Mouse (Mus musculus): ENCODE results near the gene Cpe.
A peak's percentile ranks its signal among the peaks of the same experiment; 100 is the strongest.

The Cpe gene

DNA sequence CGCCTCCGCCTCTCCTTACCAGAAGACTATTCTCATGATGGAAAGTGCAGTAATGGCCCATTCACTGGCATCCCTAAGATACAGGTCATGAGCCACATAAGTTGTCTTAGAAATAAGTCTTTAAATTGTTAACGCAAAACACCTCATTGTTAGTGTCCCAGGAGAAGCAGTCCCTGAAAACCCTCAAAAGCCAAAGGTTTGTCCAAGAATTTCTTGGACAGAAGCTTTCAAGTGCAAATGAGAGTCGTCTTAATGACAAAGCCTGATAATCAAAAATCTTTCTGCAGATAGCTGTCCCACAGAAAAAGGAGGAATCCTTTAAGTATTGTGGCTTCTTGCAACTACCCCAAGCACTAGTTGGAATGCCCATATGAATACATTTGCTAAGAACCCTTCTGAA is 60.7 kb downstream of the Cpe start:
- peak in 1 of 2 experiments; percentile 2 for DNase-seq (ENCODE audit: low spot score in 2 of 2)

- no peak for DNase-seq (ENCODE audit: low spot score in 2 of 2)
These were observed 61.1 kb downstream of the Cpe start for GRCm38 (mm10) chr8:64631761-64632160.

- DNase-seq (ENCODE audit: low spot score in 2 of 2): no peak
These were observed 63.7 kb downstream of the Cpe start for GRCm38 (mm10) chr8:64629034-64629760.

DNA sequence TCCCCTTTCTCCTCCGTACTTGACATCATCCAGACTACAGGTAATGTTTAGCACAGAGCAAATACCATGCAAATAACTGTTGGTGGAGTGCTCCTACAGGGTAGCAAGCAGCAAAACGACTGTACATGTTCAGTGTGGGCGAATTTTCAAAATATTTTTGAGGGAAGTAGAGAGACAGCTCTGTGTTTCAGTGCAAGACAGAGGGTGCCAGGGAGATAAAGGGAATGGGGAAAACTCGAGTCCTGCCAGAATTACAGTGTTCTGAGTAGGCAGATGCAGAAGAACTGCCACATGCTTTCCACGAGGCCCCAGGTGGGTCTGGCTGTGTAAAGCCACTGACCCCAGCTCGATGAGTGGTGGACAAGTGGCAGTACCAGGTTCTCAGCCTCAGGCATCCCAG is 64.8 kb downstream of the Cpe start:
- no peak for DNase-seq (ENCODE audit: low spot score in 2 of 2)

- DNase-seq (ENCODE audit: low spot score in 2 of 2): peak; percentile 64 to 80
These were observed 68.2 kb downstream of the Cpe start for GRCm38 (mm10) chr8:64624603-64625037.

GRCm38 (mm10) chr8:64620365-64621150 is 72.3 kb downstream of the Cpe start:
- no peak for DNase-seq (ENCODE audit: low spot score in 2 of 2)

GRCm38 (mm10) chr8:64619661-64620060 is 73.2 kb downstream of the Cpe start:
- DNase-seq (ENCODE audit: low spot score in 2 of 2): no peak

- DNase-seq (ENCODE audit: low spot score in 2 of 2): peak; percentile 60 to 76
These were observed 74.2 kb downstream of the Cpe start for GRCm38 (mm10) chr8:64618618-64619017.

- no peak for DNase-seq (ENCODE audit: low spot score in 2 of 2)
These were observed 76.3 kb downstream of the Cpe start for GRCm38 (mm10) chr8:64616566-64616965.

GRCm38 (mm10) chr8:64615459-64615858 is 77.4 kb downstream of the Cpe start:
- DNase-seq (ENCODE audit: low spot score in 2 of 2): no peak

DNA sequence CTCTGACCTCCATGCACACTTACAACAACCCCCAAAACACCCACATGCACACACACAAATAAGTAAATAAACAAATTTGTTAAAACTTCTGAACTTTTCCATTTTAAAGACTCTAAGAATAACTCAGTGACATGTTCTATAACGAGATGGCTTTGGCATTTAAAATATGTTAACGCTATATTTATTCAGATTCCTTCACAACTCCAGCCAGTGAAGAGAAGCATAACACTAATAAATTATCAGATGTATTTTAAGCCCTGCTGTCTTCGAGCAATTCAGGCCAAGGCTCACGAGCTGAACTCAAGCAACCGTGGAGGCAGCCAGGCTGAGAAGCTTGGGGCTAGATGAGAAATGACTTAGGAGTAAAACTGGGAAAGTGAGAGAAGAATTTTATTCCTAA is 79.2 kb downstream of the Cpe start:
- no peak for DNase-seq (ENCODE audit: low spot score in 2 of 2)

- no peak for DNase-seq (ENCODE audit: low spot score in 2 of 2)
These were observed 81.5 kb downstream of the Cpe start for GRCm38 (mm10) chr8:64611210-64611974.

GRCm38 (mm10) chr8:64608931-64609330 is 83.9 kb downstream of the Cpe start:
- no peak for DNase-seq (ENCODE audit: low spot score in 2 of 2)

DNA sequence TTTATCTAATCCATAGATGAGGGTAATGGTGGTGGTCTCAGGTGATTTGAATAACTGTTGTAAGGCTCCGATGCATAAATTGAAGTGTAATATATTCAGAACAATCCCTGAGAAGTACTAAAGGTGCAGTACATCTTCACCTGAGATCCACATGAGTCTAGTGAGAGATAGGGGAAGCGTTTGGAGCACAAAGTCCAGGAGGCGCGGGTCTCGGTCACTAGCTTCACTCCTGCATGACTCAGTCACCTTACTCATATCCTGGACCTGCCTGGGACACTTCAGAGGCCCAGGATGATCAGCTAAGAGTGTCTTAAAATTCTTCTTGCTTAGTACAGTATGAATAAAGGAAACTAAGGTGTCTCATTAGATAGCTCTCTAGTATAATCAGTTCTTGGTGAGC is 86.8 kb downstream of the Cpe start:
- DNase-seq (ENCODE audit: low spot score in 2 of 2): no peak

DNA sequence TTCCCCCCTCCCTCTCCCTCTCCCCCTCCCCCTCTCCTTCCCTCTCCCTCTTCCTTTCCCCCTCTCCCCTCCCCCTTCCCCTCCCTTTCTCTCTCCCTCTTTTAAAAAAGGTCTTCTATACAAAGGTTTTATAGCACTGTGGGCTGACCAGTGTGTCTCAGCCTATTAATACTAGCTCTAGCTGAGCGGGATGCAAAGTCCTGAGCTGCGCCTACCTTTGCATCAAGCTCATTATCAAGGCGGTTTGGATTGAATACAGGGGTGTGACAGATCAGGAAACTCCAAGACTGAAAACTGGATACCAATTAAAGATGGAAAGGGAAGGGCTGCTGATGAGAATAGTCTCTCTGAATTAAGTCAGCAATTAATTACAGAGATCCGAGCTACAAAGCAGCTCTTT is 94.6 kb downstream of the Cpe start:
- DNase-seq (ENCODE audit: low spot score in 2 of 2): no peak

DNA sequence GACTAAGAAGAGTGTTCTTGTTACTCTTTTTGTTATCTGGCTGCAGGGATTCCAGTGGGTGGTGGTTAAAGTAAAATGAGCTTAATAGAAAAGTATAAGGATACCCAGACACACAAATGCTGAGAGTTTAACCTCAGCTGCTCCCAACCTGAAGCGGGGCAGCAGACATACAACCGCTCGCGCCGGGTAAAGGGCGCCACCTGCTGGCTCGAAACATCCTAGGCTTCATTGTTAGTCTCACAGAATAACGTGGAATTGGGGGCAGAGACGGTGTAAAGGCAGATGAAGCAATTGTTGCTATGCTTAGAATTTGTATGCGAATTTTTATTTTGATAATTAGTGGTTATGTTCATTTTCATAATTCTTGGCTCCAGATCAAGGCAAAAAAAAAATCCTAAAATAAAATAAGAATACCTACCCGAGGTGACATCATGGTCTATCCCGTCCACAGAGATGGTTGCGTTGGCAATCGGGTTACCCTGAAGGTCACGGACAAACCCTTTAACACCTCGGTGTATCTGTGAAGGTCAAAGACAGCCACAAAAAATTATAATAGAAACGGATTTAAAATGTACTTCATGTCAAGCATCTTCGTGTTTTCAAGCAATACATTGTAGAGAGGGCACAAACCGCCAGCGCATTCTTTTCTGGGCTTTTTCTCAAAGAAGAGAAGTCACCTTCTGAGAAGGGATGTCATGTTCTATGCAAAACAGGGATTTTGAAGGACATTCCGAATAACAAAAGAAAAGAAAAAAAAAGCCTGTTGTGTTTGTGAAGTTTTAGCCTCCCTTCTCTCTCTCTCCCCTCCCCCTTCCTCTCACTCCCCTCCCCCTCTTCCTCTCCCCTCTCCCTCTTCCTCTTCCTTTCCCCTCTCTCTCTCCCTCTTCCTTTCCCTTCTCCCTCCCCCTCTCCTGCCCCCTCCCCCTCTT is 95.5 kb downstream of the Cpe start:
- DNase-seq (ENCODE audit: low spot score in 2 of 2): peak; percentile 79 to 84

DNA sequence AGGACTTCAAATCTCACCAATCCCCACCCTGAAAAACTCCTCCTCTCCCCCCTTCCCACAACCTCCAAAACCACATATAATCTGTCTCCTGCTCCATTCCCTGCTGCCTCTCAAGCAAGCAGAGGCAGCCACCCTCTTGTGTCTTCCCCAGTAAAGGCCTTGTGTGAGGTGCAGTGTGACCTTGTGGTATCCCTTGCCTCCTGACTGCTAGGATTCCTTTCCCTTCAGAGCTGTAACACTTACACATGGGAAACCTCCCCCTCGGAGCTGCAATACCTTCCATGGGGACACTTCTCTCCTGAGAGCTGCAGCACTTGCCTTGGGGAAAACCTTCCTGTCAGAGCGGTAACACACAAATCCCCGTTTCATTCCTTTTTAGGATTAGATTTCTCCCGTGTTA is 96.5 kb downstream of the Cpe start:
- no peak for DNase-seq (ENCODE audit: low spot score in 2 of 2)

DNA sequence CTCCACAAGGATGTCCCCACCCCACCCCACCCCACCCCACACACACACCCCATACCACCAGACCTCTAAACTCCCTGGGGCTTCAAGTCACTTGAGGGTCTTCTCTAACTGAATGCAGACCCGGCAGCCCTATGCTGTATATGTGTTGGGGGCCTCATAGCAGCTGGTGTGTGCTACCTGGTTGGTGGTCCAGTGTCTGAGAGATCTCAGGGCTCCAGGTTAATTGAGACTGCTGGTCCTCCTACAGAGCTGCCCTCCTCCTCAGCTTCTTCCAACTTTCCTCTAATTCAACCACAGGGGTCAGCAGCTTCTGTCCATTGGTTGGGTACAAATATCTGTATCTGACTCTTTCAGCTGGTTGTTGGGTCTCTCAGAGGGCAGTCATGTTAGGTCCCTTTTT is 102.4 kb downstream of the Cpe start:
- DNase-seq (ENCODE audit: low spot score in 2 of 2): no peak

DNA sequence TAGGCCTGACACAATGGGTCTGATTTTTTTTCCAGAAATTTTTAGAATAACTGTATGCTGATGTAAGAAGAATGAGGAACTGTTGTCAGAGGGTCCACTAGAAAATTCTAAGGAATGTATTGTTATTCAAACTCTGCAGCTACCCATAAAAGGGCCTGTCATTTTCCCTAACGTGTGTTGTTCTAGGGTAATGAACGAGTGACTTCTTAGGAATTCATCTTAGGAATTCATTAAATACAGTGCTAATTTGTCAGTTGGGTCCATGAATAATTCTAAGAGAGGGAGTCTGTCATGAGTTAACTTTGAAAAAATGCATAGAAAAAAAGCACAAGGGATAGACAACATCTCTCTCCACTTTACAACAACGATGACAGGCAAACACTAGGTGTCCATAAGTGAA is 110.0 kb downstream of the Cpe start:
- no peak for DNase-seq (ENCODE audit: low spot score in 2 of 2)

DNA sequence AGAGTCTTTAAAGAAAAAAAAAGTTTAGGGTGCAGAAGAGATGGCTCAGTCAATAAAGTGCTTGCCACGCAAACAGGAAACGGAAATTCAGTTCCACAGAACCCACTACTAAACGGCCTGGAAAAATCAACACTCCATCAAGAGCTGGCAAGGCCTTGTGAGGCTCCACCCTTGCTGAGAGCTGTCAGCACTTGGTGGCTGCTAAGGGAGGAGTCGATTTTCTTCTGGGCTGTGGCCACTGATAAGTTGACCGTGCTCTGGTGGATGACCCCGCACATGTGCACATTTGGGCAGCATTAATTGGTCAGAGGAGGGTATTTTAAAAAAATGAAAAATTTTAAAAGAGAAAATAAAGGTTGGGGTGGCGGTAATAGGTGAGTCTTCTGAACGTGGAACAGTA is 114.6 kb downstream of the Cpe start:
- DNase-seq (ENCODE audit: low spot score in 2 of 2): no peak

DNA sequence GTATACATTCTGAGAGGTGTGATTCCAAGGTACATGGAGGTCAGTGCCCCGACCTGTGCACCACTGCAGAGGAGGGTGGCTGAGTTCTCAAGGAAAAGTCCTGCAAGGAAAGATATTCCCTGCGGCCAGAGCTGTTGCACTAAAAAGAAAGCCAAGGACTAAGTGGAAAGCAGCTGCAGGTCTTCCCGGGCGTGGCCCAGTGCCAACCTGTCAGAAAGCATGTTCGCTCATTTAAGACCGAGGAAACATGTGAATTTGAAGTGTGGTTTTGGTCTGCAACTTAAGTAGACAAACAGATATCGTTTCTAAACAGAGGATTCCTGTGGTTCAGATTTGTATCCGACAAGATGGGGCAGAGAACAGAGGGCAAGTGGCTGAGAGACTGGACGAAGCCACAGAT is 117.9 kb downstream of the Cpe start:
- DNase-seq (ENCODE audit: low spot score in 2 of 2): no peak

All from right cerebral cortex, postnatal 10 days (tissue).